Mouse (Mus musculus) frontal cortex, postnatal 36 days (tissue): ENCODE measurements around the gene Cidec.

Source experiments
- DNase-seq, 2 experiments: peaks; one replicate each; pipeline ENCODE4 v3.0.0; 2022; ENCODE audit warnings: low spot score in 2 of 2

Gene Cidec

GRCm38 (mm10) chr6:113435664-113436205, at the start of gene Cidec:
TSS of gene Cidec (minus strand) at chr6:113435760.
- no peak for DNase-seq

- no peak for DNase-seq
These were observed 48.2 kb upstream of the Cidec start for GRCm38 (mm10) chr6:113483729-113484128.

GRCm38 (mm10) chr6:113483100-113483615, 47.6 kb upstream of the Cidec start, which contains the start of gene Creld1:
TSS of gene Creld1 (plus strand) at chr6:113483297.
- DNase-seq: peak; percentile 93 to 94

GRCm38 (mm10) chr6:113482477-113483099, 47.0 kb upstream of the Cidec start:
- DNase-seq: no peak

- DNase-seq: no peak
These were observed 45.2 kb upstream of the Cidec start for GRCm38 (mm10) chr6:113480555-113481373.

GRCm38 (mm10) chr6:113478906-113479305, 43.3 kb upstream of the Cidec start:
- DNase-seq: no peak

GRCm38 (mm10) chr6:113477353-113477752, 41.8 kb upstream of the Cidec start:
- DNase-seq: no peak

- DNase-seq: no peak
These were observed 38.2 kb upstream of the Cidec start for GRCm38 (mm10) chr6:113473715-113474114.

- DNase-seq: no peak
These were observed 37.7 kb upstream of the Cidec start for GRCm38 (mm10) chr6:113473246-113473645.

GRCm38 (mm10) chr6:113472061-113472460, 36.5 kb upstream of the Cidec start:
- no peak for DNase-seq

GRCm38 (mm10) chr6:113471297-113471936, 35.9 kb upstream of the Cidec start, which contains the start of gene Il17rc:
TSS of gene Il17rc (plus strand) at chr6:113471427.
- no peak for DNase-seq

- peak; percentile 65 to 76 for DNase-seq
These were observed 33.9 kb upstream of the Cidec start for GRCm38 (mm10) chr6:113469432-113469831.

GRCm38 (mm10) chr6:113469021-113469420, 33.5 kb upstream of the Cidec start:
- peak; percentile 54 to 67 for DNase-seq

- DNase-seq: no peak
These were observed 33.0 kb upstream of the Cidec start for GRCm38 (mm10) chr6:113468512-113468911.

GRCm38 (mm10) chr6:113465602-113466001, 30.0 kb upstream of the Cidec start:
- no peak for DNase-seq

GRCm38 (mm10) chr6:113464040-113464439, 28.5 kb upstream of the Cidec start:
- DNase-seq: no peak

- DNase-seq: no peak
These were observed 23.1 kb upstream of the Cidec start for GRCm38 (mm10) chr6:113458635-113459034.

- no peak for DNase-seq
These were observed 22.5 kb upstream of the Cidec start, which contains the start of gene Il17re for GRCm38 (mm10) chr6:113457952-113458534. TSS of gene Il17re (plus strand) at chr6:113458484.

GRCm38 (mm10) chr6:113455007-113455406, 19.4 kb upstream of the Cidec start:
- no peak for DNase-seq

GRCm38 (mm10) chr6:113451839-113452238, 16.3 kb upstream of the Cidec start:
- no peak for DNase-seq

GRCm38 (mm10) chr6:113447639-113448038, 12.1 kb upstream of the Cidec start:
- no peak for DNase-seq
